Mouse (Mus musculus): ENCODE data around the gene Mlf1. TPM values are rescaled to one million over a fixed set of nuclear protein-coding genes. Genes with fewer than 3 reads are reported as not detected.
A peak's percentile ranks its signal among the peaks of the same experiment; 100 is the strongest.

Gene Mlf1
- polyA plus RNA-seq, 1 experiment from 2014 or later: 29.2 TPM

GRCm38 (mm10) chr3:67358376-67358775 is 15.5 kb upstream of the Mlf1 start:
- ATAC-seq (ENCODE audit: low FRiP score) (no peak), DNase-seq (ENCODE audit: low spot score, missing footprints) (no peak)
- H3K9me3 ChIP-seq (ENCODE audit: control insufficient read depth, low read length): no peaks in the 10 kb centered on the region
- no peak overlapping the region for H3K9ac ChIP-seq (ENCODE audit: low read length)
- H3K36me3 ChIP-seq (ENCODE audit: control insufficient read depth, insufficient read depth, low read length): no peaks in the 10 kb centered on the region
- no peaks in the 10 kb centered on the region for H3K27me3 ChIP-seq (ENCODE audit: control insufficient read depth, insufficient read depth, low read length)
- H3K27ac ChIP-seq (ENCODE audit: low read depth, low read length): no peak overlapping the region
- no peaks in the 10 kb centered on the region for H3K4me1 ChIP-seq (ENCODE audit: control insufficient read depth, insufficient read depth, low read length)
- 81% methylated on average over 7 of the region's 7 CpGs for WGBS
- H3K4me3 ChIP-seq (ENCODE audit: low read depth, low read length): no peak overlapping the region
- H3K4me2 ChIP-seq: no peak overlapping the region

GRCm38 (mm10) chr3:67366087-67366892 is 7.6 kb upstream of the Mlf1 start:
- 85% methylated on average over 4 of the region's 4 CpGs for WGBS
- no peaks in the 10 kb centered on the region for H3K36me3 ChIP-seq (ENCODE audit: control insufficient read depth, insufficient read depth, low read length)
- DNase-seq (ENCODE audit: low spot score, missing footprints): no peak
- H3K9me3 ChIP-seq (ENCODE audit: control insufficient read depth, low read length): no peaks in the 10 kb centered on the region
- H3K4me3 ChIP-seq (ENCODE audit: low read depth, low read length): no peak overlapping the region
- H3K4me2 ChIP-seq: no peak overlapping the region
- no peak overlapping the region for H3K9ac ChIP-seq (ENCODE audit: low read length)
- no peaks in the 10 kb centered on the region for H3K27me3 ChIP-seq (ENCODE audit: control insufficient read depth, insufficient read depth, low read length)
- no peaks in the 10 kb centered on the region for H3K4me1 ChIP-seq (ENCODE audit: control insufficient read depth, insufficient read depth, low read length)
- ATAC-seq (ENCODE audit: low FRiP score): no peak
- H3K27ac ChIP-seq (ENCODE audit: low read depth, low read length): no peak overlapping the region

- WGBS: 88% methylated on average over 6 of the region's 6 CpGs
- ATAC-seq (ENCODE audit: low FRiP score) (no peak), DNase-seq (ENCODE audit: low spot score, missing footprints) (peak; percentile 28)
- Histone ChIP-seq H3K27me3 (ENCODE audit: control insufficient read depth, insufficient read depth, low read length) (no peaks in the 10 kb centered on the region), H3K27ac (ENCODE audit: low read depth, low read length) (no peak overlapping the region), H3K36me3 (ENCODE audit: control insufficient read depth, insufficient read depth, low read length) (no peaks in the 10 kb centered on the region), H3K4me3 (ENCODE audit: low read depth, low read length) (no peak overlapping the region), H3K9me3 (ENCODE audit: control insufficient read depth, low read length) (no peaks in the 10 kb centered on the region), H3K9ac (ENCODE audit: low read length) (no peak overlapping the region), H3K4me1 (ENCODE audit: control insufficient read depth, insufficient read depth, low read length) (no peaks in the 10 kb centered on the region), H3K4me2 (no peak overlapping the region)
These were observed 6.4 kb upstream of the Mlf1 start for GRCm38 (mm10) chr3:67367481-67367880.

GRCm38 (mm10) chr3:67369407-67370079 is 4.4 kb upstream of the Mlf1 start:
- Histone ChIP-seq H3K4me1 (ENCODE audit: control insufficient read depth, insufficient read depth, low read length) (no peaks in the 10 kb centered on the region), H3K27ac (ENCODE audit: low read depth, low read length) (no peak overlapping the region), H3K9ac (ENCODE audit: low read length) (no peak overlapping the region), H3K4me2 (no peak overlapping the region), H3K36me3 (ENCODE audit: control insufficient read depth, insufficient read depth, low read length) (no peaks in the 10 kb centered on the region), H3K27me3 (ENCODE audit: control insufficient read depth, insufficient read depth, low read length) (peaks cover 2% of the 10 kb centered on the region; the same call in 1 of the 2 replicates), H3K4me3 (ENCODE audit: low read depth, low read length) (no peak overlapping the region), H3K9me3 (ENCODE audit: control insufficient read depth, low read length) (no peaks in the 10 kb centered on the region)
- WGBS: 77% methylated on average over 5 of the region's 5 CpGs
- DNase-seq (ENCODE audit: low spot score, missing footprints): peak; percentile 70
- ATAC-seq (ENCODE audit: low FRiP score): no peak

- H3K9ac ChIP-seq (ENCODE audit: low read length): no peak overlapping the region
- DNase-seq (ENCODE audit: low spot score, missing footprints): peak; percentile 57
- no peak for ATAC-seq (ENCODE audit: low FRiP score)
- no peaks in the 10 kb centered on the region for H3K36me3 ChIP-seq (ENCODE audit: control insufficient read depth, insufficient read depth, low read length)
- peaks cover 3% of the 10 kb centered on the region; the same call in 1 of the 2 replicates for H3K27me3 ChIP-seq (ENCODE audit: control insufficient read depth, insufficient read depth, low read length)
- H3K27ac ChIP-seq (ENCODE audit: low read depth, low read length): no peak overlapping the region
- no peak overlapping the region for H3K4me2 ChIP-seq
- H3K9me3 ChIP-seq (ENCODE audit: control insufficient read depth, low read length): no peaks in the 10 kb centered on the region
- H3K4me3 ChIP-seq (ENCODE audit: low read depth, low read length): no peak overlapping the region
- WGBS: 78% methylated on average over 4 of the region's 4 CpGs
- no peaks in the 10 kb centered on the region for H3K4me1 ChIP-seq (ENCODE audit: control insufficient read depth, insufficient read depth, low read length)
These were observed 1.7 kb upstream of the Mlf1 start for GRCm38 (mm10) chr3:67372194-67372593.

- no peaks in the 10 kb centered on the region for H3K9me3 ChIP-seq (ENCODE audit: control insufficient read depth, low read length)
- WGBS: 65% methylated on average over 5 of the region's 5 CpGs
- no peak overlapping the region for H3K4me3 ChIP-seq (ENCODE audit: low read depth, low read length)
- no peak for ATAC-seq (ENCODE audit: low FRiP score)
- peaks cover 3% of the 10 kb centered on the region; the same call in 1 of the 2 replicates for H3K27me3 ChIP-seq (ENCODE audit: control insufficient read depth, insufficient read depth, low read length)
- H3K4me1 ChIP-seq (ENCODE audit: control insufficient read depth, insufficient read depth, low read length): no peaks in the 10 kb centered on the region
- H3K36me3 ChIP-seq (ENCODE audit: control insufficient read depth, insufficient read depth, low read length): no peaks in the 10 kb centered on the region
- H3K27ac ChIP-seq (ENCODE audit: low read depth, low read length): no peak overlapping the region
- DNase-seq (ENCODE audit: low spot score, missing footprints): peak; percentile 59
- no peak overlapping the region for H3K9ac ChIP-seq (ENCODE audit: low read length)
- no peak overlapping the region for H3K4me2 ChIP-seq
These were observed 1.1 kb upstream of the Mlf1 start for GRCm38 (mm10) chr3:67372781-67373180.

- Histone ChIP-seq H3K27ac (ENCODE audit: low read depth, low read length) (no peak overlapping the region), H3K36me3 (ENCODE audit: control insufficient read depth, insufficient read depth, low read length) (no peaks in the 10 kb centered on the region), H3K4me1 (ENCODE audit: control insufficient read depth, insufficient read depth, low read length) (no peaks in the 10 kb centered on the region), H3K4me3 (ENCODE audit: low read depth, low read length) (peak overlapping the region; percentile 48), H3K27me3 (ENCODE audit: control insufficient read depth, insufficient read depth, low read length) (peaks cover 3% of the 10 kb centered on the region; the same call in 1 of the 2 replicates), H3K9ac (ENCODE audit: low read length) (peak overlapping the region; percentile 65), H3K4me2 (peak overlapping the region; percentile 87), H3K9me3 (ENCODE audit: control insufficient read depth, low read length) (no peaks in the 10 kb centered on the region)
- peak; percentile 62 for ATAC-seq (ENCODE audit: low FRiP score)
- WGBS: 37% methylated on average over 7 of the region's 7 CpGs
- DNase-seq (ENCODE audit: low spot score, missing footprints): no peak
These were observed 472 bp downstream of the Mlf1 start for GRCm38 (mm10) chr3:67374360-67374778.

GRCm38 (mm10) chr3:67375063-67375462 is 1.2 kb downstream of the Mlf1 start, which contains the start of gene Gm17402:
TSS of gene Gm17402 (minus strand) at chr3:67375163.
- Histone ChIP-seq H3K4me2 (peak within 1 kb of the TSS; percentile 87), H3K36me3 (ENCODE audit: control insufficient read depth, insufficient read depth, low read length) (no peaks in the 10 kb centered on the region), H3K9ac (ENCODE audit: low read length) (peak within 1 kb of the TSS; percentile 65), H3K4me1 (ENCODE audit: control insufficient read depth, insufficient read depth, low read length) (no peaks in the 10 kb centered on the region), H3K27me3 (ENCODE audit: control insufficient read depth, insufficient read depth, low read length) (peaks cover 3% of the 10 kb centered on the region; the same call in 1 of the 2 replicates), H3K4me3 (ENCODE audit: low read depth, low read length) (peak within 1 kb of the TSS; percentile 48), H3K9me3 (ENCODE audit: control insufficient read depth, low read length) (no peaks in the 10 kb centered on the region), H3K27ac (ENCODE audit: low read depth, low read length) (no peak within 1 kb of the TSS)
- DNase-seq (ENCODE audit: low spot score, missing footprints) (no peak), ATAC-seq (ENCODE audit: low FRiP score) (no peak)
- WGBS: 39% methylated on average over 3 of the region's 3 CpGs

GRCm38 (mm10) chr3:67378215-67378614 is 4.3 kb downstream of the Mlf1 start:
- Histone ChIP-seq H3K4me3 (ENCODE audit: low read depth, low read length) (no peak overlapping the region), H3K4me2 (no peak overlapping the region), H3K27me3 (ENCODE audit: control insufficient read depth, insufficient read depth, low read length) (peaks cover 3% of the 10 kb centered on the region; the same call in 1 of the 2 replicates), H3K9ac (ENCODE audit: low read length) (no peak overlapping the region), H3K36me3 (ENCODE audit: control insufficient read depth, insufficient read depth, low read length) (no peaks in the 10 kb centered on the region), H3K4me1 (ENCODE audit: control insufficient read depth, insufficient read depth, low read length) (no peaks in the 10 kb centered on the region), H3K9me3 (ENCODE audit: control insufficient read depth, low read length) (no peaks in the 10 kb centered on the region), H3K27ac (ENCODE audit: low read depth, low read length) (no peak overlapping the region)
- no peak for ATAC-seq (ENCODE audit: low FRiP score)
- DNase-seq (ENCODE audit: low spot score, missing footprints): no peak

Data from midbrain, embryonic 11.5 days (tissue).